Mouse (Mus musculus): ENCODE measurements around the gene Stard3. TPM values are rescaled to one million over a fixed set of nuclear protein-coding genes. Genes with fewer than 3 reads are reported as not detected.

Stard3 gene
- polyA plus RNA-seq (2012; rRNA removed) = 260 and 271 TPM in 2 replicates

DNA sequence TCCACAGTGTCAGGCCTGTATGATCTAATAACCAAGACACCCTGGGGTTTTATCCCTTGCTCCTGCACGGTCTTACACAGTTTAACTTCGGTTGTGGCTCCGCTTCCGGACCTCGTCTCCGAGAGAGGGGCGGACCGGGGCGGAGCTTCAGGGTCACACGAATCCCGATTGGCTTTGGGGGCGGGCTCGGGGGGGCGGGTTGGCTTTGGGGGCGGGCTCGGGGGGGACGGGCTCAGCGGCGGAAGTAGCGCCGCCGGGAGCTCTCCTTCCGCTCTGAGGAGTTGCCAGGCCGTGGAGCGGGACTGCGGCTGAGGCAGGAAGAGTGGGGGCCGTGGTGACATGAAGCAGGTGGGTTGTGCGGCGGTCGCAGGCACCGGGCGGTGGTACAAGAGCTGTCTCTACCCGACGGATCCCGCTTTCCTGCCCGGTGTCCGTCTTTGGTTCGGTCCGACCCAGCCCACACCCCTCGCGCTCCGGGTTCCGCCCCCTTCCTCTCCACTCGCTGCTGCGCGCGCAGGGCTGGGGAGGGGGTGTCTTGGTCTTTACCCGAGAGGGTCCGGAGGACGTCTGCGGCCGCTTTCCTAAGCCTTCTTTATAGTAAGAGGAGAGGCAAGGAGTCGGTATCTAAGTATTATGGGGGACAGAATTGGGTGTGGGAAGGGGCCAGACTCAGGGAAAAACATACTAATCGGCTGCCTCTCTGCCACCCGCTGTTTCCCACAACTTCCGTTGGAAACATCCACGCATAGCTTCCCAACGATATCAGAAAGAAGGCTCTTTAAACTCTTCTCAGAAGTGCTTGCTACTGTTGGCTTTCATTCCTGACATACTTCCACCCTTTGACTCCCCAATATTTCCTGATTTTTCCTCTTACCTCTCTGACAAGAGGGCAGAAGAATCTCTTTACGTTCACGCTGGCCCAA, at the start of gene Stard3:
Stard3 (plus strand) TSS at position 208 of the 923 bp plus-strand sequence.
- Histone ChIP-seq H3K36me3 (ENCODE audit: control insufficient read depth, insufficient read depth, low read length) (no peaks in the 10 kb centered on the region), H3K4me3 (ENCODE audit: control insufficient read depth, insufficient read depth, low read length) (peak within 1 kb of the TSS; percentile 70), H3K27ac (ENCODE audit: control insufficient read depth, insufficient read depth, low read length) (peak within 1 kb of the TSS; percentile 76), H3K27me3 (ENCODE audit: control insufficient read depth, insufficient read depth, low read length) (no peaks in the 10 kb centered on the region), H3K4me1 (replicated peaks; ENCODE audit: control insufficient read depth, insufficient read depth, low read length) (peaks cover 46% of the 10 kb centered on the region)
- WGBS = under 1% methylated on average over 60 of the region's 60 CpGs
- peak; percentile 91 for DNase-seq
- peak; percentile 77 for TF ChIP-seq POLR2A (IDR thresholded peaks at IDR 0.05; ENCODE audit: control insufficient read depth, extremely low read depth, insufficient read depth, low read length, poor library complexity)
- no peak for TF ChIP-seq CTCF (IDR thresholded peaks at IDR 0.05; ENCODE audit: borderline replicate concordance, control insufficient read depth, extremely low read depth, insufficient read depth, low read length, poor library complexity)

DNA sequence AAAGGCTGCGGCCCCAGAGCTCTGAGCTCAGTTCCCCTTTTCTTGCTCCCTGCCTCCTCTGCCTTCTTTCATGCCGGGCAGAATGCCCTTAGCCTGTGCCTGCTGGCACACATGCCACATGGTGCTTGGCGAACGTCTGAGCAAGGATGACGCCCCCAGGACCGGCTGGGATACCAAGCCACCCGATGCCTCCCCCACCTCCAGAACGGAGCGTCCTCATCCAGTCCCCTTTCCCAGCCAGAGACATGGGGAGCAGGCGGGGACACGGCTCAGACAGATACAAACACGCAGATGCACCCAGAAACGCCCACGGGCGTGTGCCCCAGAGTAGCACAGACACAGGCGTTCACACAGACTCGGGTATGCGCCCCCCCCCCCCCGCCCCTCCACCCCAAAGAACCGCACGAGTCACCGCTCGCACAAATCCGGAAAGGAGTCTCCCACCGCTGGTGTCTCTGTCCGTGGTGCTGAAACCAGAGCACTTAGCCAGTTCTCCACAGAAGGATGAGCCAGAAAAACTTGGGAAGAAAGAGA, 44.3 kb upstream of the Stard3 start:
- no peak overlapping the region for H3K27ac ChIP-seq (ENCODE audit: control insufficient read depth, insufficient read depth, low read length)
- H3K27me3 ChIP-seq (ENCODE audit: control insufficient read depth, insufficient read depth, low read length) = peaks cover 4% of the 10 kb centered on the region; the same call in 1 of the 2 replicates
- H3K4me3 ChIP-seq (ENCODE audit: control insufficient read depth, insufficient read depth, low read length) = no peak overlapping the region
- H3K4me1 ChIP-seq (replicated peaks; ENCODE audit: control insufficient read depth, insufficient read depth, low read length) = no peaks in the 10 kb centered on the region
- TF ChIP-seq POLR2A (IDR thresholded peaks at IDR 0.05; ENCODE audit: control insufficient read depth, extremely low read depth, insufficient read depth, low read length, poor library complexity) = no peak
- no peak for TF ChIP-seq CTCF (IDR thresholded peaks at IDR 0.05; ENCODE audit: borderline replicate concordance, control insufficient read depth, extremely low read depth, insufficient read depth, low read length, poor library complexity)
- no peaks in the 10 kb centered on the region for H3K36me3 ChIP-seq (ENCODE audit: control insufficient read depth, insufficient read depth, low read length)
- 1% methylated on average over 26 of the region's 26 CpGs for WGBS
- peak; percentile 47 for DNase-seq

DNA sequence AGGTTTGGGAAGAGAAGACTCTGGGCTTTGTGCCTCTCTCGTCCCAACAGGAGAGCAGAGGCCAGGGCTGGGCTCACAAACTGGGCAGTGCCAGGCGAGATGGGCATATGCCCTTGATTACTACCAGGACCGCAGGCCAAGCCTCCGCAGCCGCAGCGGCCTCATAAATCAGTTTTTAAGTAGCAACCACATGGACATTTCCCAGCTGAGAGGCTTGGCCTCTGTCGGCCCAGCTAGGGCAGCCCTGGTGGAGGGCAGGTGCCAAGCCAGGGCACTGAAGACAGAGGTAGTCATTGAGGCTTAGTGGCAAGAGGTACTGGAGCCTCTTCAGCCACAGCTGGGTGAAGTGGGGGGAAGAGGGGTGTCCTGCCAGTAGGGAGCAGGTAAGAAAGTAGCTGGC, 40.7 kb upstream of the Stard3 start:
- peaks cover 23% of the 10 kb centered on the region for H3K27me3 ChIP-seq (ENCODE audit: control insufficient read depth, insufficient read depth, low read length)

DNA sequence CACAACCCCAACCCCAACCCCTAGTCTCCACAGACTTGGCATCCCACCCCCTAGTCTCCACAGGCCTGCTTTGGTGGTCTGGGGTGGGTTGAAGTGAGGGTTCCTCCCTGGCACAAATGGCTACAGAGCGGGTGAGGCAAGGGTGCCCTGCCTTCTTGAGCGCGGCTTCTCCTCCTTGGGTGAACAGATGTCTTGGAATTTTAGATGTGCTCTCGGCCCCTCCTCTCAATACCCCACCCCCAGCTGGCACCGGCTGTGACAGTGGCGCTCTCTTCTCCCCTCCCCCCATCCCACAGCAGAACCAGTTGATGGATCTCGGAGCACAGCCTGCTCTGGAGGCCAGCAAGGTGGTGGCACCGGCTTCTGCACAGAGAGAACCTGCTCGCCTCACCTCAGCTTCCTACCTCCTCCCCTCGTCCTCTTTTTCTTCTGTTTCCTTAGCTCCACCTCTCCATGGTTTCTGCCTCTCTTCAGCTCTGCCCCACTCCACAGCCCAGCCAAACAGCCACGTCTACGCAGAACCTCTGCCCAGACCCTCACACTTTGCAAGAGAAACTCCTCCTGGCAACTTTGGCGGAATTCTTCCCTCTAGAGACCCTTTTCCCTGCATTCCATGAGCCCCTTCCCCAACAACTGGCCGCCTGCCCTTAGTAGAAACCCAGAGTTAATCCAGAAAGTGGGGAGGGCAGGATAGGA, 39.6 kb upstream of the Stard3 start:
- no peak for DNase-seq
- H3K27me3 ChIP-seq (ENCODE audit: control insufficient read depth, insufficient read depth, low read length) = peaks cover 22% of the 10 kb centered on the region
- TF ChIP-seq CTCF (IDR thresholded peaks at IDR 0.05; ENCODE audit: borderline replicate concordance, control insufficient read depth, extremely low read depth, insufficient read depth, low read length, poor library complexity) = no peak
- no peak for TF ChIP-seq POLR2A (IDR thresholded peaks at IDR 0.05; ENCODE audit: control insufficient read depth, extremely low read depth, insufficient read depth, low read length, poor library complexity)
- H3K4me1 ChIP-seq (replicated peaks; ENCODE audit: control insufficient read depth, insufficient read depth, low read length) = no peaks in the 10 kb centered on the region
- no peak overlapping the region for H3K4me3 ChIP-seq (ENCODE audit: control insufficient read depth, insufficient read depth, low read length)
- no peaks in the 10 kb centered on the region for H3K36me3 ChIP-seq (ENCODE audit: control insufficient read depth, insufficient read depth, low read length)
- H3K27ac ChIP-seq (ENCODE audit: control insufficient read depth, insufficient read depth, low read length) = no peak overlapping the region
- WGBS = 7% methylated on average over 14 of the region's 14 CpGs

More for the DNA sequence above, 40.7 kb upstream of the Stard3 start:
- DNase-seq = no peak
- WGBS = 6% methylated on average over 7 of the region's 7 CpGs
- Histone ChIP-seq H3K27ac (ENCODE audit: control insufficient read depth, insufficient read depth, low read length) (no peak overlapping the region), H3K4me1 (replicated peaks; ENCODE audit: control insufficient read depth, insufficient read depth, low read length) (no peaks in the 10 kb centered on the region), H3K4me3 (ENCODE audit: control insufficient read depth, insufficient read depth, low read length) (no peak overlapping the region), H3K36me3 (ENCODE audit: control insufficient read depth, insufficient read depth, low read length) (no peaks in the 10 kb centered on the region)
- TF ChIP-seq POLR2A (IDR thresholded peaks at IDR 0.05; ENCODE audit: control insufficient read depth, extremely low read depth, insufficient read depth, low read length, poor library complexity) (no peak), CTCF (IDR thresholded peaks at IDR 0.05; ENCODE audit: borderline replicate concordance, control insufficient read depth, extremely low read depth, insufficient read depth, low read length, poor library complexity) (no peak)

DNA sequence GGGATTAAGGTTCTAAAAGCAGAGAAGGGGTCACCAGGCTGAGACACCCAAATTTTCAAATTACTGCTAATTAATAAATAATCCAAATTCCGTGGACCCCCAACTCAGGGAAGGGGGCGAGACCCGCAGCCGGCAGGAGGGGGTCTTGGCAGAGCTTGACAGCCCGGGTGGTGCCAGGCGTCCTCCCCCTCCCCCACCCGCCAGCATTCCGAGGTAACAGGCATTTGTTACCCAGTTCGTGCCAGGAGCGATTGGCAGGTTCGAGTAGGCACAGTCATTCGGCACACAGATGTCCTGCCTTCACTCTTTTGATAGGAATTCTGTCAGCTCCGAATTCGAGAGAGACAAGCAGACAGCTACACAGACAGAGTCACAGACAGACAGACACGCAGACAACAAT, 39.0 kb upstream of the Stard3 start:
- H3K27me3 ChIP-seq (ENCODE audit: control insufficient read depth, insufficient read depth, low read length) = peaks cover 28% of the 10 kb centered on the region
- no peak overlapping the region for H3K4me3 ChIP-seq (ENCODE audit: control insufficient read depth, insufficient read depth, low read length)
- H3K27ac ChIP-seq (ENCODE audit: control insufficient read depth, insufficient read depth, low read length) = no peak overlapping the region
- TF ChIP-seq POLR2A (IDR thresholded peaks at IDR 0.05; ENCODE audit: control insufficient read depth, extremely low read depth, insufficient read depth, low read length, poor library complexity) (no peak), CTCF (IDR thresholded peaks at IDR 0.05; ENCODE audit: borderline replicate concordance, control insufficient read depth, extremely low read depth, insufficient read depth, low read length, poor library complexity) (no peak)
- DNase-seq = no peak
- H3K4me1 ChIP-seq (replicated peaks; ENCODE audit: control insufficient read depth, insufficient read depth, low read length) = no peaks in the 10 kb centered on the region
- H3K36me3 ChIP-seq (ENCODE audit: control insufficient read depth, insufficient read depth, low read length) = no peaks in the 10 kb centered on the region
- 7% methylated on average over 15 of the region's 15 CpGs for WGBS

DNA sequence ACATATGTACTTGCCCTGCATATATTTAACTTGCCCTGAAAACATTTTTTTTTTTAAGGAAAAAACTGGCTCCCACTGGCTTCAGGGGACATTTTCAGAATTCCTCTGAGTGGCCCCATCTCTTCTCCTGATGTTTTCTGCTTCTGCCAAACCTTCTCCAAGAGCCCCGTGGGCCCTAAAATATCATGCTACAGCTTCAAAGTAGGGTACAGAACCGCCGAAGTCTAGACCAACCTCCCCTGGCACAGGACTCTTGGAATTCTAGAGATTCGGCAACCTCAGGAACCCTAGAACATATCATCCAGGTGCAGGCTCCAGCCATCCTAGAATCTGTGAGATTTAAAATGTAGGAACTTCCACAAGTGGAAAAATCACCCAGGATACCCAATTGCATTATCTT, 38.6 kb upstream of the Stard3 start:
- peaks cover 31% of the 10 kb centered on the region for H3K27me3 ChIP-seq (ENCODE audit: control insufficient read depth, insufficient read depth, low read length)
- 15% methylated on average over 4 of the region's 4 CpGs for WGBS
- DNase-seq = no peak
- no peaks in the 10 kb centered on the region for H3K4me1 ChIP-seq (replicated peaks; ENCODE audit: control insufficient read depth, insufficient read depth, low read length)
- TF ChIP-seq POLR2A (IDR thresholded peaks at IDR 0.05; ENCODE audit: control insufficient read depth, extremely low read depth, insufficient read depth, low read length, poor library complexity) (no peak), CTCF (IDR thresholded peaks at IDR 0.05; ENCODE audit: borderline replicate concordance, control insufficient read depth, extremely low read depth, insufficient read depth, low read length, poor library complexity) (no peak)
- H3K36me3 ChIP-seq (ENCODE audit: control insufficient read depth, insufficient read depth, low read length) = no peaks in the 10 kb centered on the region
- no peak overlapping the region for H3K4me3 ChIP-seq (ENCODE audit: control insufficient read depth, insufficient read depth, low read length)
- no peak overlapping the region for H3K27ac ChIP-seq (ENCODE audit: control insufficient read depth, insufficient read depth, low read length)

Measured in thymus, adult 2 months (tissue).